Mouse (Mus musculus) spleen, adult 2 months (tissue): ENCODE measurements at regions not wholly inside any gene's neighbourhood (a gene's known extent, or its start where the extent isn't known, plus 50 kb on each side); places are given as distances from the start of the nearest gene placed in this dataset.

Experiments
- DNase-seq, 2 experiments: peaks; one replicate each; pipeline versions ENCODE4 v3.0.0 to v3.0.0-alpha.2; 2012 to 2021; ENCODE audit warnings: low spot score in 2 of 2, low read depth in 1 of 2
- H3K27ac ChIP-seq: fragments of 200-500 bp; 2 replicates; pipeline ENCODE4 v1.5.1; 2012; ENCODE audit warnings: low read length, inconsistent platforms; ENCODE audit not compliant: insufficient read depth
- H3K27me3 ChIP-seq: fragments of 200-500 bp; 2 replicates; pipeline ENCODE4 v1.6.1; 2012; ENCODE audit warnings: mild to moderate bottlenecking, moderate library complexity, low read length, inconsistent platforms; ENCODE audit not compliant: control insufficient read depth, insufficient read depth
- H3K36me3 ChIP-seq: fragments of 200-500 bp; 2 replicates; pipeline ENCODE4 v1.6.1; 2012; ENCODE audit warnings: mild to moderate bottlenecking, low read length, inconsistent platforms; ENCODE audit not compliant: control insufficient read depth, insufficient read depth
- H3K4me1 ChIP-seq: fragments of 200-500 bp; 2 replicates; pipeline ENCODE4 v1.6.1; 2011; ENCODE audit warnings: inconsistent platforms; ENCODE audit not compliant: control insufficient read depth, insufficient read depth, insufficient read length
- H3K4me3 ChIP-seq: fragments of 200-500 bp; 2 replicates; pipeline ENCODE4 v1.5.1; 2011; ENCODE audit warnings: mild to moderate bottlenecking, inconsistent platforms; ENCODE audit not compliant: insufficient read depth, insufficient read length; ENCODE audit errors: extremely low read depth
- CTCF ChIP-seq: fragments of 200-500 bp; IDR thresholded peaks from 2 replicates; pipeline ENCODE4 v1.5.1; 2011; ENCODE audit warnings: mild to moderate bottlenecking, inconsistent platforms; ENCODE audit not compliant: insufficient read depth, insufficient read length, insufficient replicate concordance; ENCODE audit errors: extremely low read depth
- POLR2A ChIP-seq: fragments of 200-500 bp; IDR thresholded peaks from 2 replicates; pipeline ENCODE4 v1.6.1; 2011; ENCODE audit warnings: low read depth, low read length, inconsistent platforms
- WGBS: fragments of 180-500 bp; shearing (Covaris S2); methylation state at CpG from one replicate; pipeline ENCODE4 v1.1.7; 2018; 5-methylcytosine and 5-hydroxymethylcytosine counted together

- no peak for DNase-seq
- WGBS: 80% methylated on average over 3 of the region's 3 CpGs
- no peak overlapping the region for H3K4me3 ChIP-seq
- no peak for TF ChIP-seq POLR2A
- no peak for TF ChIP-seq CTCF
- no peak overlapping the region for H3K27ac ChIP-seq
- no peaks in the 10 kb centered on the region for H3K4me1 ChIP-seq
- H3K27me3 ChIP-seq: no peaks in the 10 kb centered on the region
- no peaks in the 10 kb centered on the region for H3K36me3 ChIP-seq
Measured at GRCm38 (mm10) chr4:127812047-127812545, 158.7 kb downstream of the CK137956 start.

- Histone ChIP-seq H3K4me3 (no peak overlapping the region), H3K27ac (no peak overlapping the region), H3K27me3 (no peaks in the 10 kb centered on the region), H3K36me3 (no peaks in the 10 kb centered on the region), H3K4me1 (no peaks in the 10 kb centered on the region)
- TF ChIP-seq POLR2A (no peak), CTCF (no peak)
- WGBS: 80% methylated on average over 7 of the region's 7 CpGs
- no peak for DNase-seq
Measured at GRCm38 (mm10) chr4:127810899-127811510, 159.7 kb downstream of the CK137956 start.

DNA sequence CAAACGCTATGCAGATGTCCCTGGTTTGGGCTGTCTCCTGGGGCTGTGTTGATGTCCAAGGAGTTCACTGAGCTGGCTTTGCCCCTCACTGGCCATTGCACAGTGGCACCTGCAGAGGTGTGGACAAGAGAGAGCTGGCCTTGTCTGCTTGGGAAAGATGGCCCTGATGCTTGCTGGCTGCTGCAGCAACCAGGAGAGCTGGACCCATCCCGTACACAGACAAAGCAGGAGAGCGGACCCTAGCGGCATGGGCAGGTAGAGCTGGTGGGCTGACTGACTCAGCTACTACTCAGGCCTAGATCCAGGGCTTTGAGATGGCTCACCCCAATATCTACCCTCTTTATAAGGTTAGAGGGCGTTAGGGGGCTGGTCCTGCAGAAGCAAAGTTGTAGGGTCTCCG lies 161.7 kb downstream of the CK137956 start:
- Histone ChIP-seq H3K27ac (no peak overlapping the region), H3K4me3 (no peak overlapping the region), H3K27me3 (no peaks in the 10 kb centered on the region), H3K36me3 (no peaks in the 10 kb centered on the region), H3K4me1 (no peaks in the 10 kb centered on the region)
- TF ChIP-seq CTCF: no peak
- TF ChIP-seq POLR2A: no peak
- WGBS: 70% methylated on average over 6 of the region's 6 CpGs
- DNase-seq: no peak

DNA sequence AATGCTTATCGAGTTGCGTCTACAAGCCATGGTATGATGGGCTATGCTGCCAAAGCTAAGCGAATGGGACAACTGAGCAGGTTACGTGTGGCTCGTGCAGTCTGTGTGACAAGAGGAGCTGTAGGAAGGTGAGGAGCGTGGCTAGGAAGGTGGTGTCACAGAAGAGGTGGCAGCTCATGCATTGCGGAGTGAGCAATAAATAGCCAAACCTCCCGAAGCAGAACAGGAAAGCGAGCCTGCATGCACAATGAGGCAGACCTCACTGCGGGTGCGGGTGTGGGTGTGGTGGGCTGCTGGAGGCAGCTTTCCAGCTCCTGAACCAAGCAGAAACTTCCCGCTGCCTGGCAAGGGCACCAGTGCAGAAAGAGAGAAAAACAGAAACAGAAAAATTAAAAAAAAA lies 181.5 kb downstream of the CK137956 start:
- no peaks in the 10 kb centered on the region for H3K4me1 ChIP-seq
- 68% methylated on average over 12 of the region's 12 CpGs for WGBS
- H3K27me3 ChIP-seq: no peaks in the 10 kb centered on the region
- TF ChIP-seq POLR2A: no peak
- TF ChIP-seq CTCF: no peak
- no peak overlapping the region for H3K4me3 ChIP-seq
- H3K36me3 ChIP-seq: no peaks in the 10 kb centered on the region
- DNase-seq: no peak
- H3K27ac ChIP-seq: no peak overlapping the region

DNA sequence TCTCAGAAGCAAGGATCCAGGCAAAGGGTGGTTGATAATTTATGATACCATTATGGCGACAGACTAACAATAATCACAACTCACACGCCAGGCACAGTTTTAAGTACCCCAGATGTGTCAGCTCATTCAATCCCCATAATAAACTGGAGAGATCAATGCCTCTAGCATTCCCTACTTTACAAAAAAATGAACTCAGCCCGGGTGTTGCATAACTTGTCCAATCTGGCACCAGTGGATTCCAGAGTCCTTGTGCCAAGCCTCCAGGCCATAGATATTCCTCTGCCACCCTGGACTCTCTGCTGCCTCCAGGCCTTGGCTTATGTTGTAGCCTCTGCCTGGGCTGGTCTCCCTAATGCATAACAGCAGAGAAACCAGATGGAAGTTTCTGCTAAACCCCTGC lies 185.0 kb downstream of the CK137956 start:
- no peaks in the 10 kb centered on the region for H3K36me3 ChIP-seq
- no peak overlapping the region for H3K4me3 ChIP-seq
- 78% methylated on average over 3 of the region's 3 CpGs for WGBS
- no peaks in the 10 kb centered on the region for H3K27me3 ChIP-seq
- no peak for DNase-seq
- TF ChIP-seq CTCF: no peak
- TF ChIP-seq POLR2A: no peak
- H3K27ac ChIP-seq: no peak overlapping the region
- no peaks in the 10 kb centered on the region for H3K4me1 ChIP-seq

DNA sequence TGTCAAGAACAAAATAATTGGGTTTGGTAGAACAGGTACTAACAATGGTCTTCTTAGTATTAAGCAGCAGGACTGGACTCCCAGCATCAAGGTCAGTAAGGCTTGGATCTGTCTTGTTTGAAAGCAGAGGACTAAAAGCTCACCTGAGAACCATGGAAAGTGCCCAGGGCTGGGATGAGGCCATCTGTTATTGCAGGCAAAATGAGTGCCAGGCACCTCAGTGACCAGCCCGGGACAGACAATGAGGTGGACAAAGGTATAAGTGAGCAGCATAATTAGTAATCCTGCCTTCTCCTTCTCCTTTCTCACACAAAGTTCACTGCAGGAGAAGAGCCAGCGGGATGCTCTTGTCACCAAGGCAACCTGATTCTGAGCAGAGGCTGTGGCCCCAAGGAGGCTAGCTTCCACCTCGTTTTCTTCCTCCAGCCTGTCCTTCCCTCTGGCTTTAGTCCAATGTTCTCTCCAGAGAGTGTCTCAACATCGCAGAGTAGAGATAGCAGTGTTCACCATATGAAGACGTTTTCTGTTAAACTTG lies 198.7 kb downstream of the CK137956 start:
- no peak for DNase-seq
- H3K36me3 ChIP-seq: no peaks in the 10 kb centered on the region
- no peaks in the 10 kb centered on the region for H3K27me3 ChIP-seq
- WGBS: 63% methylated on average over 5 of the region's 5 CpGs
- H3K27ac ChIP-seq: no peak overlapping the region
- no peak overlapping the region for H3K4me3 ChIP-seq
- TF ChIP-seq CTCF: no peak
- no peak for TF ChIP-seq POLR2A
- H3K4me1 ChIP-seq: no peaks in the 10 kb centered on the region

DNA sequence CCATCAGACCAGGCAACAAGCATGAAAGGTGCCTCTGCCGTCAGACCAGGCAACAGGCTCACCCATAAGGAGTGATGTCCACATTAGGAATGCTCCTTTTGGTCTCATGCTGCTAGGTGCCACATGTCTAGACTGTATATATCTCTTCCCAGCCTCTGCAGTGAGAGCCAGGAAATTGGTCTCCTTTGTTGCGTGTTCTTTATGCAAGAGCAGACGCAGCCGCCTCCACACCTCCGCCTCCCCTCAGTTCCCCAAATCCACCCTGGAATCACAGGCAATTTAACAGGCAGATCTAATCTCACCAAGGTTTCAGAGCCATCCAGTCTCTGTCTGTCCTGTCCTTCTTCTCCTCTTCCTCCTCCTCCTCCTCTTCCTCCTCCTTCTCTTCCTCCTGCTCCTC lies 207.0 kb downstream of the CK137956 start:
- no peak for DNase-seq
- no peaks in the 10 kb centered on the region for H3K4me1 ChIP-seq
- TF ChIP-seq CTCF (no peak), POLR2A (no peak)
- H3K27me3 ChIP-seq: no peaks in the 10 kb centered on the region
- H3K27ac ChIP-seq: no peak overlapping the region
- H3K36me3 ChIP-seq: no peaks in the 10 kb centered on the region
- no peak overlapping the region for H3K4me3 ChIP-seq
- 88% methylated on average over 5 of the region's 5 CpGs for WGBS
